Comparison of ENCODE assay signal across 9 mouse cellular contexts in genomic region chr10:18409068-18409467, GRCm38 (mm10).
DNase-seq lines count a peak whose midpoint lies in the region; ATAC-seq and TF ChIP-seq lines count a peak whose summit lies in the region.
"Had no signal": no experiment of that assay in that cellular context is flagged by ENCODE, and none has a peak within 500 bp of the region (broad histone marks: within the 10 kb centered on the region; RNA-seq: fewer than 3 reads in every experiment).

No protein-coding gene starts in this region.

- H3K36me3 ChIP-seq in kidney, postnatal 0 days (ENCODE audit: insufficient read depth, low read length), result no peaks in the 10 kb centered on the region
- no peaks in the 10 kb centered on the region for H3K36me3 ChIP-seq in forebrain, embryonic 11.5 days (ENCODE audit: control insufficient read depth, insufficient read depth, low read length)
- no peaks in the 10 kb centered on the region for H3K36me3 ChIP-seq in hindbrain, embryonic 16.5 days (ENCODE audit: control insufficient read depth, insufficient read depth, low read length)
- H3K36me3 ChIP-seq in midbrain, postnatal 0 days (ENCODE audit: insufficient read depth, low read length), result no peaks in the 10 kb centered on the region

- H3K9me3 ChIP-seq in kidney, postnatal 0 days (replicated peaks; ENCODE audit: low read length), result no peaks in the 10 kb centered on the region
- no peaks in the 10 kb centered on the region for H3K9me3 ChIP-seq in forebrain, embryonic 11.5 days (ENCODE audit: control insufficient read depth, low read length)
- H3K9me3 ChIP-seq in hindbrain, embryonic 16.5 days (ENCODE audit: control insufficient read depth, low read length), result no peaks in the 10 kb centered on the region
- no peaks in the 10 kb centered on the region for H3K9me3 ChIP-seq in midbrain, postnatal 0 days (ENCODE audit: low read length)

- ATAC-seq in kidney, postnatal 0 days (replicated peaks; ENCODE audit: low FRiP score, low read depth), result no peak
- no peak for ATAC-seq in forebrain, embryonic 11.5 days (replicated peaks; ENCODE audit: low FRiP score)
- ATAC-seq in hindbrain, embryonic 16.5 days, result no peak; the same call in 1 of the 2 replicates
- ATAC-seq in midbrain, postnatal 0 days (ENCODE audit: low FRiP score), result no peak
- no peak for ATAC-seq in megakaryocyte, adult 5-6 weeks (ENCODE audit: poor library complexity, severe bottlenecking)
- ATAC-seq: Patski had no signal

- TF ChIP-seq CTCF in kidney, postnatal 0 days (IDR thresholded peaks at IDR 0.05; ENCODE audit: low read depth), result no peak
- no peak for TF ChIP-seq CTCF in midbrain, postnatal 0 days (IDR thresholded peaks at IDR 0.05)

- H3K4me3 ChIP-seq in kidney, postnatal 0 days (replicated peaks; ENCODE audit: low read depth, low read length), result peak overlapping the region; percentile 43
- H3K4me3 ChIP-seq in forebrain, embryonic 11.5 days (ENCODE audit: low read depth, low read length), result peak overlapping the region; percentile 55
- H3K4me3 ChIP-seq in hindbrain, embryonic 16.5 days (ENCODE audit: low read length), result peak overlapping the region; percentile 46
- peak overlapping the region; percentile 50 for H3K4me3 ChIP-seq in midbrain, postnatal 0 days (ENCODE audit: low read depth, low read length)

- H3K4me1 ChIP-seq in kidney, postnatal 0 days (replicated peaks; ENCODE audit: insufficient read depth, low read length), result peaks cover 15% of the 10 kb centered on the region
- H3K4me1 ChIP-seq in forebrain, embryonic 11.5 days (replicated peaks; ENCODE audit: control insufficient read depth, insufficient read depth, low read length), result peaks cover 10% of the 10 kb centered on the region; the same call in 1 of the 2 replicates
- peaks cover 38% of the 10 kb centered on the region for H3K4me1 ChIP-seq in hindbrain, embryonic 16.5 days (ENCODE audit: control insufficient read depth, insufficient read depth, low read depth, low read length)
- H3K4me1 ChIP-seq in midbrain, postnatal 0 days (ENCODE audit: insufficient read depth, low read length), result peaks cover 7% of the 10 kb centered on the region; the same call in 1 of the 2 replicates

- no peak overlapping the region for H3K9ac ChIP-seq in kidney, postnatal 0 days (ENCODE audit: low read depth, low read length)
- peak overlapping the region; percentile 79 for H3K9ac ChIP-seq in forebrain, embryonic 11.5 days (ENCODE audit: low read length)
- peak overlapping the region; percentile 70 for H3K9ac ChIP-seq in hindbrain, embryonic 16.5 days (ENCODE audit: low read depth, low read length)
- H3K9ac ChIP-seq in midbrain, postnatal 0 days (replicated peaks; ENCODE audit: low read length, poor library complexity, severe bottlenecking), result peak overlapping the region; percentile 2; the same call in 1 of the 2 replicates

- H3K27me3 ChIP-seq in kidney, postnatal 0 days (ENCODE audit: insufficient read depth, low read length), result no peaks in the 10 kb centered on the region
- H3K27me3 ChIP-seq in forebrain, embryonic 11.5 days (ENCODE audit: control insufficient read depth, insufficient read depth, low read length), result no peaks in the 10 kb centered on the region
- 0 out of 2 replicates have a peak, but pooled peaks cover 2% of the 10 kb centered on the region for H3K27me3 ChIP-seq in hindbrain, embryonic 16.5 days (replicated peaks; ENCODE audit: control insufficient read depth, insufficient read depth, low read length)
- no peaks in the 10 kb centered on the region; the same call in 1 of the 2 replicates for H3K27me3 ChIP-seq in midbrain, postnatal 0 days (ENCODE audit: insufficient read depth, low read length)
- H3K27me3 ChIP-seq: Patski had no signal

- peak overlapping the region; percentile 72 for H3K4me2 ChIP-seq in kidney, postnatal 0 days (ENCODE audit: low read length)
- peak overlapping the region; percentile 87 for H3K4me2 ChIP-seq in forebrain, embryonic 11.5 days (ENCODE audit: low read depth, low read length, severe bottlenecking)
- H3K4me2 ChIP-seq in hindbrain, embryonic 16.5 days (ENCODE audit: low read length), result peak overlapping the region; percentile 68
- H3K4me2 ChIP-seq in midbrain, postnatal 0 days (ENCODE audit: low read depth, low read length, poor library complexity, severe bottlenecking), result peak overlapping the region; percentile 90

- no peak for DNase-seq in kidney, postnatal 0 days (ENCODE audit: low spot score)
- no peak for DNase-seq in kidney, postnatal 36 days
- DNase-seq in forebrain, embryonic 11.5 days (ENCODE audit: low spot score), result no peak
- DNase-seq in midbrain, postnatal 0 days (ENCODE audit: low spot score), result peak; percentile 55
- no peak for DNase-seq in right cerebral cortex, postnatal 10 days (ENCODE audit: low spot score in 2 of 2)
- no peak for DNase-seq in gastrocnemius, postnatal 25 days

- 45% methylated on average over 2 of the region's 2 CpGs for WGBS in kidney, postnatal 0 days
- 15% methylated on average over 2 of the region's 2 CpGs for WGBS in forebrain, embryonic 11.5 days
- WGBS in hindbrain, embryonic 16.5 days, result 9% methylated on average over 2 of the region's 2 CpGs
- 10% methylated on average over 2 of the region's 2 CpGs for WGBS in midbrain, postnatal 0 days

- no peak overlapping the region for H3K27ac ChIP-seq in kidney, postnatal 0 days
- H3K27ac ChIP-seq in forebrain, embryonic 11.5 days (ENCODE audit: low read depth, low read length), result peak overlapping the region; percentile 48
- peak overlapping the region; percentile 64 for H3K27ac ChIP-seq in hindbrain, embryonic 16.5 days (ENCODE audit: low read depth, low read length)
- no peak overlapping the region for H3K27ac ChIP-seq in midbrain, postnatal 0 days (ENCODE audit: low read depth, low read length)

Comparison
In these comparisons a context has a peak if more than half of its experiments do, and no peak if none do; other contexts are left out.
1. H3K27ac ChIP-seq: peak in forebrain, embryonic 11.5 days (single experiment) and hindbrain, embryonic 16.5 days (single experiment); none in kidney, postnatal 0 days (single experiment) and midbrain, postnatal 0 days (single experiment).
2. Peak in every context shown above with its lines, with median percentiles within 50 percentile points of each other: H3K4me2 ChIP-seq and H3K4me3 ChIP-seq.